Mouse (Mus musculus) CH12.LX (cell line): ENCODE results near the gene Yy1.

ENCODE experiments used
- CHD2 ChIP-seq: IDR thresholded peaks from 2 replicates; pipeline ENCODE4 v1.6.1; 2011; ENCODE audit warnings: low read length, improper control_type of control experiment
- CTCF ChIP-seq, 2 experiments: IDR thresholded peaks in 1 of 2; conservative IDR thresholded peaks in 1 of 2; 2 replicates each; pipeline ENCODE4 v1.5.1; 2011 to 2012; ENCODE audit warnings: low read depth in 2 of 2, low read length in 2 of 2, improper control_type of control experiment in 1 of 2, inconsistent platforms in 1 of 2, mild to moderate bottlenecking in 1 of 2, moderate library complexity in 1 of 2
- EP300 ChIP-seq: IDR thresholded peaks from 2 replicates; pipeline ENCODE4 v1.6.1; 2011; ENCODE audit warnings: low read length, improper control_type of control experiment
- KAT2A ChIP-seq: IDR thresholded peaks from 2 replicates; pipeline ENCODE4 v1.6.1; 2012; ENCODE audit warnings: low read length, improper control_type of control experiment, inconsistent platforms; ENCODE audit not compliant: insufficient replicate concordance
- MAX ChIP-seq: IDR thresholded peaks from 2 replicates; pipeline ENCODE4 v1.6.1; 2011; ENCODE audit warnings: low read length, improper control_type of control experiment
- NRF1 ChIP-seq: IDR thresholded peaks from 2 replicates; pipeline ENCODE4 v1.6.1; 2014; ENCODE audit warnings: low read depth, mild to moderate bottlenecking, inconsistent platforms, low read length, improper control_type of control experiment, moderate library complexity
- RAD21 ChIP-seq: IDR thresholded peaks from 2 replicates; pipeline ENCODE4 v1.6.1; 2011; ENCODE audit warnings: low read depth, mild to moderate bottlenecking, low read length, improper control_type of control experiment, moderate library complexity
- SMC3 ChIP-seq: IDR thresholded peaks from 2 replicates; pipeline ENCODE4 v1.6.1; 2011; ENCODE audit warnings: low read depth, low read length, improper control_type of control experiment
- TBP ChIP-seq: conservative IDR thresholded peaks from 2 replicates; pipeline ENCODE4 v1.6.1; 2011; ENCODE audit warnings: low read depth, low read length, improper control_type of control experiment
- USF1 ChIP-seq: IDR thresholded peaks from 2 replicates; pipeline ENCODE4 v1.6.1; 2014; ENCODE audit warnings: low read depth, mild to moderate bottlenecking, inconsistent platforms, low read length, improper control_type of control experiment
- ZNF384 ChIP-seq: IDR thresholded peaks from 2 replicates; pipeline ENCODE4 v1.6.1; 2012; ENCODE audit warnings: low read depth, low read length, improper control_type of control experiment, inconsistent platforms

- TF ChIP-seq SMC3 = no peak
- TF ChIP-seq CTCF (conservative IDR thresholded peaks at IDR 0.05 in 1 of 2, IDR thresholded peaks at IDR 0.05 in 1 of 2; ENCODE audit: low read depth in 2 of 2, low read length in 2 of 2) = no peak
- TF ChIP-seq KAT2A = no peak
- TF ChIP-seq EP300 = no peak
- TF ChIP-seq MAX = no peak
- no peak for TF ChIP-seq USF1
- TF ChIP-seq ZNF384 = no peak
- TF ChIP-seq TBP = no peak
- no peak for TF ChIP-seq CHD2
- TF ChIP-seq RAD21 = no peak
- TF ChIP-seq NRF1 = no peak
Observed at GRCm38 (mm10) chr12:108833408-108833807, 40.6 kb downstream of the Yy1 start.
